Mouse (Mus musculus) kidney, postnatal 10 days (tissue): Measurements from ENCODE around the gene Spast.
A peak's percentile ranks its signal among the peaks of the same experiment; 100 is the strongest.
"Not testable (repeated sequence)": the region's sequence is repeated elsewhere in the genome, so short reads cannot be mapped to it uniquely, and the experiment has no call there.

Source experiments
- DNase-seq: peaks from one replicate; pipeline ENCODE4 v3.0.0; 2021; ENCODE audit warnings: mixed read lengths

The Spast gene

GRCm38 (mm10) chr17:74338937-74339804 is at the start of gene Spast:
Spast (plus strand) TSS chr17:74338987.
- DNase-seq, result peak; percentile 85

GRCm38 (mm10) chr17:74290198-74290597 is 48.6 kb upstream of the Spast start:
- no peak for DNase-seq

DNA sequence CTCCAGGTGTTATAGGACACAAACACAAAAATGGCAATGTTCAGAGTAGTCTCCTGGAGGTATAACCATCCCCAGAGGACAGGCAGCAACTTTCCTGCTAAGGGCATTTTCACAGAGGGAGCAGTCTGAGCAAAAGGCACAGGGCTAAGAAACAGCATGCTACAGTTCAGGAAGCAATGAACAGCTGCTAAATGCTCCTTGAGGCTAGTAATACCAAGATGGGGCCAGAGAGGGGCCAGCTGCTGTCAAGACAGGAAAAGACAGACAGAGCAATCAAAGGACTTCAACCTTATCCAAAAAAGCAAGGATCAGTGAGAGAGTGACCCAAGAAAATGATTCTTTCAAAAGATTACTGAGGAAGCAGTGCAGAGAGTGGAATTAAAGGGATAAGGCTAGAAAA is 47.9 kb upstream of the Spast start:
- DNase-seq, result no peak

GRCm38 (mm10) chr17:74291640-74292361 is 47.0 kb upstream of the Spast start:
- no peak for DNase-seq

DNA sequence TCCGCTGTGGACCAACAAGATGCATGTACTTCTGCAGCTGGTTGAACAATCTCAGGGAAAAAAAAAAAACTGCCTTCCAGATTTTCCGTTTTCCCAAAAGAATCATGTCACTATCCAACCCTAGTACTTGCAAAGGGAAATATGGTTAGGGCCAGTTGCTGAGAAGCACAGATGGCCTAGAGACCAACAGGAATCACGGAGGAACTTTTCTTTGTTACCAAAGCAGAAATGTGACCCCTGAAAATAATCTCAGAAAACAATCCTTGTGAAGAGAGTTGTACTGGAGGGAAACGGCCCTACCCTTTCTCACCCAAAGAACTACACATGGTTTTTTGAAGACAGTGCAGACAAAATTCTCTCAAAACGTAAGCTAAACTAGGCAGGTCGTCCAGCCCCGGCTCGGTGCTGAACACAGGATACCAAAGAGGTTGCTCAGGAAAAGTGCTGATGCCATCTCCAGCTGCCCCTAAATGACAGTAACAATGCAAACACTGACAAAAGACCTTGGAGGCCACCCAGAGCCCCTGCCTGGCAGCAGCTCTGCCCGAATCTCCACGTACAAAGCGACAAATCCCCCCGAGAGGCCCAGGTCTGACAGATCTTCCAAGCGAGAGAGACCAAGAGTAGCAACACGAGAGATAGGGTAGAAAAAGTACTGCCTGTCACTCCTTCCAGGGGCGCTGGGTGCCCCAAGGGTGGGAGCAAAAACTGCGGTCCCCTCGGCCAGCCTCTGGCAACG is 44.9 kb upstream of the Spast start:
- DNase-seq, result peak; percentile 39

DNA sequence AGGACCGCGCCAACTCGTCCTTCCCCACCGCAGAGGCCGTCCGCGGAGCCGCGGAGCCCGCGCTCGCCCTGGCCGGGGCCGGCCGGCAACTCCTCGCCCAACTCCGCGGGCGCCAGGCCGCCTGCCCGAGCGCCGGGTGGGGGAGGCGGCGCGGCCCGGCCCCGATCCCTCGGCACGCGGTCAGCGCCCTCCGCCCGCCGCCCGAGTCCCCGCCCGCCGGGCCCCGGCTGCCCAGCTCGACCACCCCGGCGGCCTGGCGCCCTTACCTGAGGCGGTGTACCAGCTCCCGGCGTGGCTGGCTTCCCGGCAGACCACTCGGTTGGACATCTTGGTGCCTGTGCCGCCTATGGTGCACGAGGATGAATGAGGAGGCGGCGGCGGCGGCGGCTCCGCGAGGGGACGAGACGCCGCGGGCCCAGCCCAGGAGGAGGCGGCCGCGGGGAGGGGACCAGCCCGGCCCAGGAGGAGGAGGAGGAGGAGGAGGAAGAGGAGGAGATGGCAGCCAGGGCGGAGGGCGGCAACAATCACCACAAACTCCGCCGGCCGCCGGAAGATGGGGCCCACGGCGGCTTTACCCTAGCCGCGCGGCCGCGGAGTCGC is 44.3 kb upstream of the Spast start:
- peak; percentile 92 for DNase-seq

DNA sequence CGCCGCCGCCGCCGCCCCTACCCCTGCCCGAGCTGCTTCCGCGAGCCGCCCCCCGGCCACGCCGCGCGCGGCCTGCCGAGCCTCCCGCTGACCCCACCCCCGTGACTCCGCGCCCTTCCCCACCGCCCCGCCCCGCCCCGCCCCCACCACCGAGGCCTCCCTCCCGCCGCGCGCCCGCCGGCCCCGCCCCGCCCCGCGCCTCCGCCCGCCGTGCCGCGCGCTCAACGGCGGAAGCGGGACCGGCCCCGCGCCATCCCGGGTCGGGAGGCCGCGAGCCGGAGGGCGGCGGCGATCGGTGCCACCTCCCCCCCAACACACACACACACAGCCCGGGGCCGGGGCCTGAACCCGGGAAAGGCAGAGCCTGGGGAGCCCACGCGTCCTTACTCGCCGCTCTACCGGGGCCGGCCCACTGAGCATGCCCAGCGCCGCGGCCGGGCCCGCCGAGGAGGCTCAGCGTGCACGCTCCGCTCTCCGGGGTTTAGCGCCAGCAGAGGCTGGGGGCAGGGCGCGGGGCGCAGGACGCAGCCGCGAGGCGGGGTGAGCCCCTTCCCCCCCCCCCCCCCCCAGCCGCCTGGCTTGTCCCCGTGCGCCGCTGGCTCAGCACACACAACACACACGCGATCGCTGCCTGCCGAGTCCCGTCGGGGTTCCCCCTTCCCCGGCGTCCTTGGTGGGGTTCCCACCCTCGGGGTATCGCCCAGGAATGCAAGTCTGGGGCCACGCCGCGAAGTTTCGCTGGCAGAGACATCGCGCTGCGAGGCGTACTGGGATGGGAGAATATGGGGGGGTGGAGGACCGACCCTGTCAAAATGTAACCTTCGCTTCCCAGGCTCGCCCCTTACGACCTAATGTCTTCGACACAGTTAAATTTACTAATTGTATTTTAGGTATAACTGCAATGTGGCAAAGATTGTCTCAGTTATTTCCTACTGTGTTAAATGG is 43.5 kb upstream of the Spast start, which contains the start of gene Memo1:
Memo1 (minus strand) TSS at position 496 of the 945 bp plus-strand sequence.
- peak; percentile 92 for DNase-seq

DNA sequence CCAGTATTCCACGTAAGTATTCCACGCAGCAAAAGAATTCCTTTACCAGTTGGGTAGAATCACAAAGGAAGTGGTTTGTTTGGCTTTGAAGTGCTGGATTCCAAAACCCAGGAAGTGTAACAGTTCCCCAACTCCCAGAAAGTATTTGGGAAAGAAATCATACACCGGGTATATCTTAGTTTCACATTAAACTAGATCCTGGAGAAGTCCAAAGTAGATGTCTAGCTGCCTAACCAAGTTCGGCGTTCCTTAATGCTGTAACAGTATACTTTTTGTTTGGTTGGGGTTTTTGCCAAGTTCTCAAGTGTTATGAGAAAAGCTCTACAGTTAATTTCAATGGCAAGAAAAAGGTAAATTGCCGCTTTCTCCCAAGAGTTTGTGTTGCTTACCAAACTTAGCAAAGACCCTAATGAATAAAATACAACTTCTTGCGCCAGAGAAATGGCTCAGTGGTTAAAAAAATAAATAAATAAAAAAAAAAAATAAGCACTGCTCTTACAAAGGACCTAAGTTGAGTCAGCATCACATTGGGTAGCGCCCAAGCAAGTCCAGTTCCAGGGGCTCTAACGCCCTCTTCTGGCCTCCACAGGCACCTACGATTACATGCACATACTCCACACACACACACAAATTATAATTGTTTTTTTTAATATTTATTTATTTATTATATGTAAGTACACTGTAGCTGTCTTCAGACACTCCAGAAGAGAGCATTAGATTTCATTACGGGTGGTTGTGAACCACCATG is 42.5 kb upstream of the Spast start:
- DNase-seq, result peak; percentile 44

DNA sequence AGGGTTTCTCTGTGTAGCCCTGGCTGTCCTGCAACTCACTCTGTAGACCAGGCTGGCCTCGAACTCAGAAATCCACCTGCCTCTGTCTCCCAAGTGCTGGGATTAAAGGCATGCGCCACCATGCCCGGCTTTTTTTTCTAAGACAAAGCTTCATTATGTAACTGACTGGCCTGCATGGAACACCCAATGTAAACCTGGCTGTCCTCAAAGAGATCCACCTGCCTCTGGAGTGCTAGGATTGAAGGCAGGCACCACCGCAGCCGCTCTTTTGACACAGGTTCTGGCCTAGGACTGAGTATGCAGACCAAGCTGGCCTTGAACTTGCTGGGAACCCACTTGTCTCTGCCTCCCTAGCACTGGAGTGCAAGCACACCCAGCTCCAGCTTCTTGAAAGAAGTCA is 41.8 kb upstream of the Spast start:
- DNase-seq, result not testable (repeated sequence)

GRCm38 (mm10) chr17:74300089-74300488 is 38.7 kb upstream of the Spast start:
- DNase-seq, result no peak

GRCm38 (mm10) chr17:74304060-74304459 is 34.7 kb upstream of the Spast start:
- DNase-seq, result no peak

DNA sequence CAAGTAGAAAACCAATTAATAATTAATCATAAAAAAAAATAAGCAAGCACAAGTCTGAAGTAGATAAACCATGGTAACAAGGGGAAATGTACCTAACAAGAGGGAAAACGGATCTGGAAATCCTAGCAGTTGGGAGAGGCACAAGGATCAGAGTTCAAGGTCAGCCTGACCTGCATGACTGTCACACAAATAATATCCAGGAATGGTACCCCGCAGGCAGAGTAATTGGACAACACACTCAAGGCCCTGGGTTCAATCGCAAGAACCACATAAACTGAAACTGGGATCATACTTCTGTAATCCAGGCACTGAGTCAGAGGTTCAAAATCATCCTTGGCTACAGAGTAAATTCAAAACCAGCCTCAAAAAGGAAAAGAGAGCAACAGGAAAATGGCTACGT is 33.2 kb upstream of the Spast start:
- DNase-seq, result no peak

DNA sequence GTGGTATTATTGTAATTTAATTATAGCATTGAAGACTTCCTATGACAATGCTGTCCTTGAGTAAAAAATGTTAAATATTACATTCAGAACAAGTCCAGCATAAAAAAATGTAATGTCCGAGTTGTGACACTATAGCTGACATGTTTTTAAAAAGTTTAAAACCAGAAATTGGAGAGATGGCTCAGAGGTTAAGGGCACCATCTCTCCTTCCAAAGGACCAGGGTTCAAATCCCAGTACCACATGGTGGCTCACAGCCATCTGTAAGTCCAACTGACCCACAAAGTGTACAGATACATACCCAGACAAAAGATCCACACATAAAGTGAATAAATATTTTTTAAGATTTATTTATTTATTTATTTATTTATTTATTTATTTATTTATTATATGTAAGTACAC is 32.8 kb upstream of the Spast start:
- no peak for DNase-seq

DNA sequence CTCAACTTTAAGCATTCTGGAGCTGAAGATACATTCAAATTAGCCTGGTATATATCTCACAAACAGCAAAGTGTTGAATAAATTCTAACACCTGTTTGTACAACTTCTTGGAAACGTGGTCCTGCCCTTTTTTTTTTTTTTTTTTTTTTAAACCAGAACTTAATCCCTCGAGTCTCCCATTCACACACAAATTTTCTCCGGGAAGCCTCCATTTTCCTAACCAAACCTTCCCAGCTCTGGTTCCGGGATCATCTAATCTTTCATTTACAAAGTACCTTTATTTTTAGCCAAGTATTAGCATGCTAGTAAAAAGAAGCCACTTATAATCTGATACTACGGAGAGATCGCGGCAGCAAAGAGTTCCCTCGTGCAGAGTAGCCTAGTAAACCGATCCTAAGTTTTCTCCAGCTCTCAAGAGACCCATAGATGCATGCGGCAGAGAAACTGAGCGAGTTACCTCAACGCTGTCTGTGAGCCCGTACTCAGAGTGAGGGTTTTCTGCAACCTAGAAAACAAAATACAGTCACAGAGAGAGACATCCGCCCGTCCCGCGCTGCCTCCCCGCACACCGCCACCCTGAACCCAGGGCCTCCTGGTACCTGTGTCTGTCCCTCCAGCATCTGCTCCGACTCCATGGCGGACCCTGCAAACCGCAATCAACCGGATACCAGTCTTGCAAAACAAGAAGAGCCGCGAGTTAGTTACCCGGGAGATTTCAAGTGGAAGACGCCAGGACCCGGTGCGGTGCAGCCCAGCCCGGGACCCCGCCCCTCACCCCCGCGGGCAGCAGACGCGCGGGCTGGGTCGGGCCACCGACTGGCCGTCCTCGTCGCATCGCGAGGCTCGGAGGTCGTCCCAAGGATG is 23.1 kb upstream of the Spast start:
- DNase-seq, result no peak

DNA sequence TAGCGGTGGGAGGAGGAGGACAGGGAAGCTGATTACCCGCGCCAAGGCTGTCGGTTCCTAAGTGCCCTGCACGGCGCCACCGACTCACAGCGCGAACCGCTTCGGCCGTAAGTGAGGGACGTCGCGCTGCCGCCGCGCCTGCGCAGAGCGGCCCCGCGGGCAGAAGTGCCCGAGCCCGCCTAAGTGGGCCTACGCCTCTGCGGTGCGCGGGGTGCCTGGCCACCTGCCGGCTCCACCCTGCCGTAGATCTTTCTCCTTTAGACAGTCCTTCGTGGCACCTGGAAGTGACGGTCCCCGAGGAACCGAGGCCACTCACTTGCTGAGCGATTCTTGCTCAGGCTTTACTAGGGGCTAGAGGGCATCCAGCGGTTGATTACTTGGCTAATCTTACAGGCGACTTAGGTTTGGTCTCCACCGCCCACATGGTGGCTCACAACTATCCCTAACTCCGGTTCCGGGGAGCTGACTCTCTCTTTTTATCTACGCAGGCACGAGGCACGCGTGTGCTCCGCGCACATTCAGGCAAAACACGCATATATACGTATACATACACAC is 22.4 kb upstream of the Spast start:
- peak; percentile 92 for DNase-seq

- no peak for DNase-seq
Observed at GRCm38 (mm10) chr17:74318721-74319120, 20.1 kb upstream of the Spast start.

DNA sequence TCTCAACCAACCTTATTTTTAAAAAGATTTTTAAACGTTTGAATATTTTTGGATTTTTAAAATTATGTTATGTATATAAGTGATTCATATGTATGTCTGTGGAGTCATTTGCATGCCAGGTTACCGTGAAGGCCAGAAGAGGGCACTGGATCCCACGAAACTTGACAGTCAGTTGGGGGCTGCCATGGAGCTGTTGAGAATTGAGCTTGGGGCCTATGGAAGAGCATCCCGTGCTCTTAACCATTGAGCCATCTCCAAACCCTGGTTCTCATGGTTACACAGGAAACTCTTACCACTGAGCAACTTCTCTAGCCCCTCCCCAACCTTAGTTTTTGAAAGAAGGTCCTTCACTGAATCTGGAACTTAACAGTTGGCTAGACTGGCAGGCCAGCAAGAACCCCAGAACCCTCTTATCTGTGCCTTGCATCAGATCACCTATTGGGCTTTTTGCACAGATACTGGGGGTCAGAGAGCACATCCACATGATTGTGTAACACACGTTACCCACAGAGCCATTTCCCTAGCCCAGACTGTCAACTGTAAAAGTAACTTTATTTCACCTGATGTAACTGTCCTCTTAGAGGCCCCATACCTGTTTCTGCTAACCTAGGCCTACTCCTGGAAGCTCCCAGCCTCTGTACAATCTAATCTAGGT is 16.3 kb upstream of the Spast start:
- no peak for DNase-seq

GRCm38 (mm10) chr17:74323844-74324243 is 14.9 kb upstream of the Spast start, which contains the start of gene Dpy30:
Dpy30 (minus strand) TSS chr17:74323944.
- DNase-seq, result no peak

GRCm38 (mm10) chr17:74327195-74327594 is 11.6 kb upstream of the Spast start:
- DNase-seq, result not testable (repeated sequence)
